Mouse (Mus musculus) left cerebral cortex, postnatal 10 days (tissue): ENCODE results near the gene Map3k11. TPM values are rescaled to one million over a fixed set of nuclear protein-coding genes. Genes with fewer than 3 reads are reported as not detected.

Source experiments
- DNase-seq, 2 experiments: peaks; one replicate each; pipeline ENCODE4 v3.0.0; 2021 to 2022; ENCODE audit warnings: low spot score in 2 of 2, mixed read lengths in 1 of 2; ENCODE audit errors: extremely low spot score in 1 of 2
- intact Hi-C: fragments of 180-260 bp; cut with DNase I; formaldehyde crosslinking; loops from one replicate; pipeline ENCODE4 v1.15.1; 2025
- microRNA-seq: library from miRNA; unstranded; fragments of <30 nt; microRNA quantifications from one replicate; pipeline ENCODE4 v1.2.0, GENCODE M21; 2022
- total RNA-seq, 2 experiments: library from RNA; stranded (reverse); gene quantifications; 2 replicates each; pipeline ENCODE4 v1.2.3; 2021

The Map3k11 gene
- total RNA-seq, 2 experiments from 2014 or later: 11.9 to 14.3 TPM

- intact Hi-C loops: no loop called here
- peak in 1 of 2 experiments; percentile 28 for DNase-seq
These were observed 58.4 kb downstream of the Map3k11 start for GRCm38 (mm10) chr19:5746907-5747363.

DNA sequence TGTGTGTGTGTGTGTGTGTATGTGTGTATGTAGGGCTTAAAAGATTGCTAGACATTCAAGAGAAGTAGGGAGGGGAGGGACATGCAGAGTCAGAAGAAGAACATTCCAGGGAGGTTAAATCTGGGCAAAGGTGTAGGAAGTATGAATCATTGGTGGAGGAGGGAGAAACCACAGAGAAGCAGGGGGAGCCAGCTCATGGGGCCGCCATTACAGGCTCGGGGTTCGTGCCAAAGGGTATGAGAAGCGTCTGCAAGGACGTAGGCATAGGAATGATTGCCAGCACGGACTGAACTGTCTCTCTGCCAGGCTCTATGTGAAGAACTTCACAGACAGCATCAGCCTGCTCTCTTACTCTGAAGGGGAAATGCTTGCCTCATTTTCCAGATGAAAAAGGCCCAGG, 60.9 kb downstream of the Map3k11 start:
- no peak for DNase-seq
- intact Hi-C loops: no loop called here

DNA sequence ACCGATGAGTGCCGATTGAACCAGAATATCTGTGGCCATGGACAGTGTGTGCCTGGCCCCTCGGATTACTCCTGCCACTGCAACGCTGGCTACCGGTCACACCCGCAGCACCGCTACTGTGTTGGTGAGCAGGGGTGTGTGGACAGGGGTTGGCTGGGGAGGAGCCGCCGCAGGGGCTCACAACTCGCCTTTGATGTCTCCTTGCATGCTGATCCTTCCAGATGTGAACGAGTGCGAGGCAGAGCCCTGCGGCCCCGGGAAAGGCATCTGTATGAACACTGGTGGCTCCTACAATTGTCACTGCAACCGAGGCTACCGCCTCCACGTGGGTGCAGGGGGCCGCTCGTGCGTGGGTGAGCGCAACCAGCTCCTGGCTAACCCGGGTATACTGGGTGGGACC, 62.4 kb downstream of the Map3k11 start:
- no peak for DNase-seq
- intact Hi-C loops: no loop called here

GRCm38 (mm10) chr19:5751742-5752141, 63.2 kb downstream of the Map3k11 start:
- intact Hi-C loops: no loop called here

More at GRCm38 (mm10) chr19:5751742-5752141, 63.2 kb downstream of the Map3k11 start:
- no peak for DNase-seq

Small RNA genes within 50 kb of the gene (microRNA-seq; reads per million reads assigned to microRNA genes)
- gene Mir6987: 2.3 reads per million

Other genes with a start within 250 kb of the Map3k11 start
- gene Fosl1, start 241.2 kb upstream of the Map3k11 start, total RNA-seq: not detected
- gene Ccdc85b, start 230.8 kb upstream of the Map3k11 start, total RNA-seq: 10 to 100 TPM; 21.9 to 24.0 TPM
- gene Fibp, start 228.1 kb upstream of the Map3k11 start, total RNA-seq: 10 to 100 TPM; 89.9 to 90.4 TPM
- 1 to 10 TPM; 2.5 to 4.9 TPM for gene Ctsw, start 220.2 kb upstream of the Map3k11 start, total RNA-seq
- 10 to 100 TPM; 18.3 to 18.6 TPM for gene Efemp2, start 214.8 kb upstream of the Map3k11 start, total RNA-seq
- 10 to 100 TPM; 32.2 to 33.3 TPM for gene Mus81, start 200.3 kb upstream of the Map3k11 start, total RNA-seq
- gene Cfl1, start 198.3 kb upstream of the Map3k11 start, total RNA-seq: 1,000 to 10,000 TPM; 1,943 to 1,967 TPM
- gene 1700020D05Rik, start 185.0 kb upstream of the Map3k11 start, total RNA-seq: 1 to 10 TPM; 4.8 to 5.4 TPM
- 10 to 100 TPM; 76.9 to 77.8 TPM for gene Snx32, start 178.2 kb upstream of the Map3k11 start, total RNA-seq
- not detected for gene Ovol1, start 128.1 kb upstream of the Map3k11 start, total RNA-seq
- gene Ap5b1, start 120.7 kb upstream of the Map3k11 start, total RNA-seq: 1 to 10 TPM; 8.3 to 9.2 TPM
- 10 to 100 TPM; 68.2 to 71.7 TPM for gene Rnaseh2c, start 86.9 kb upstream of the Map3k11 start, total RNA-seq
- gene Kat5, start 78.5 kb upstream of the Map3k11 start, total RNA-seq: 10 to 100 TPM; 70.9 to 79.7 TPM
- 10 to 100 TPM; 21.3 to 21.9 TPM for gene Rela, start 51.3 kb upstream of the Map3k11 start, total RNA-seq
- gene Sipa1, start 25.0 kb upstream of the Map3k11 start, total RNA-seq: 10 to 100 TPM; 24.6 to 26.5 TPM
- gene Pcnx3, start 166 bp downstream of the Map3k11 start, total RNA-seq: 10 to 100 TPM; 69.0 to 82.7 TPM
- not detected for gene Kcnk7, start 15.6 kb downstream of the Map3k11 start, total RNA-seq
- 10 to 100 TPM; 50.4 to 52.0 TPM for gene Ehbp1l1, start 37.6 kb downstream of the Map3k11 start, total RNA-seq
- 10 to 100 TPM; 46.6 to 47.6 TPM for gene Fam89b, start 40.9 kb downstream of the Map3k11 start, total RNA-seq
- 10 to 100 TPM; 19.9 to 21.4 TPM for gene Ltbp3, start 52.2 kb downstream of the Map3k11 start, total RNA-seq
- 10 to 100 TPM; 79.4 to 82.8 TPM for gene Scyl1, start 82.7 kb downstream of the Map3k11 start, total RNA-seq
- 10 to 100 TPM; 10.7 to 12.4 TPM for gene Frmd8, start 186.5 kb downstream of the Map3k11 start, total RNA-seq
- gene Slc25a45, start 189.1 kb downstream of the Map3k11 start, total RNA-seq: 1 to 10 TPM; 3.4 to 3.8 TPM
- 1 to 10 TPM; 6.5 to 8.1 TPM for gene Tigd3, start 205.4 kb downstream of the Map3k11 start, total RNA-seq
- gene Dpf2, start 224.3 kb downstream of the Map3k11 start, total RNA-seq: 10 to 100 TPM; 76.8 to 80.7 TPM
- gene Cdc42ep2, start 236.1 kb downstream of the Map3k11 start, total RNA-seq: 1 to 10 TPM; 8.3 to 9.8 TPM